Mouse (Mus musculus) right cerebral cortex, postnatal 25 days (tissue): Measurements from ENCODE around the gene Rpl6.

Experiments used
- DNase-seq: peaks from one replicate; pipeline ENCODE4 v3.0.0; 2022

The Rpl6 gene

GRCm38 (mm10) chr5:121204132-121205089 is at the start of gene Rpl6:
TSS of gene Rpl6 (plus strand) at chr5:121204481.
- DNase-seq = peak; percentile 79

- no peak for DNase-seq
These were observed 48.2 kb upstream of the Rpl6 start for GRCm38 (mm10) chr5:121156121-121156520.

GRCm38 (mm10) chr5:121157017-121157416 is 47.3 kb upstream of the Rpl6 start:
- DNase-seq = no peak

GRCm38 (mm10) chr5:121157489-121157888 is 46.8 kb upstream of the Rpl6 start:
- no peak for DNase-seq

- DNase-seq = no peak
These were observed 45.3 kb upstream of the Rpl6 start for GRCm38 (mm10) chr5:121158966-121159365.

- no peak for DNase-seq
These were observed 42.0 kb upstream of the Rpl6 start for GRCm38 (mm10) chr5:121162285-121162684.

- DNase-seq = no peak
These were observed 41.4 kb upstream of the Rpl6 start for GRCm38 (mm10) chr5:121162923-121163322.

GRCm38 (mm10) chr5:121166884-121167283 is 37.4 kb upstream of the Rpl6 start:
- DNase-seq = no peak

- no peak for DNase-seq
These were observed 34.7 kb upstream of the Rpl6 start for GRCm38 (mm10) chr5:121169588-121169987.

- no peak for DNase-seq
These were observed 31.4 kb upstream of the Rpl6 start for GRCm38 (mm10) chr5:121172835-121173234.

- DNase-seq = no peak
These were observed 25.0 kb upstream of the Rpl6 start for GRCm38 (mm10) chr5:121179077-121179857.

GRCm38 (mm10) chr5:121183269-121183668 is 21.0 kb upstream of the Rpl6 start:
- DNase-seq = no peak

GRCm38 (mm10) chr5:121184375-121184774 is 19.9 kb upstream of the Rpl6 start:
- no peak for DNase-seq

- DNase-seq = no peak
These were observed 19.2 kb upstream of the Rpl6 start for GRCm38 (mm10) chr5:121184945-121185551.

GRCm38 (mm10) chr5:121187580-121188001 is 16.7 kb upstream of the Rpl6 start:
- DNase-seq = no peak

GRCm38 (mm10) chr5:121188265-121188664 is 16.0 kb upstream of the Rpl6 start:
- no peak for DNase-seq

GRCm38 (mm10) chr5:121189182-121189581 is 15.1 kb upstream of the Rpl6 start:
- no peak for DNase-seq

GRCm38 (mm10) chr5:121190210-121190835 is 14.0 kb upstream of the Rpl6 start:
- DNase-seq = no peak

GRCm38 (mm10) chr5:121190836-121191583 is 13.3 kb upstream of the Rpl6 start, which contains the start of gene Ptpn11:
TSS of gene Ptpn11 (minus strand) at chr5:121191397.
- DNase-seq = peak; percentile 87

GRCm38 (mm10) chr5:121191584-121191906 is 12.7 kb upstream of the Rpl6 start:
- no peak for DNase-seq

GRCm38 (mm10) chr5:121194173-121194572 is 10.1 kb upstream of the Rpl6 start:
- DNase-seq = no peak

GRCm38 (mm10) chr5:121196764-121197163 is 7.5 kb upstream of the Rpl6 start:
- DNase-seq = no peak
